Mouse (Mus musculus) hematopoietic stem cell, adult 5-6 weeks (primary cell): Measurements from ENCODE around the gene Sike1. TPM values are rescaled to one million over a fixed set of nuclear protein-coding genes. Genes with fewer than 3 reads are reported as not detected.
A peak's percentile ranks its signal among the peaks of the same experiment; 100 is the strongest.

ENCODE experiments used
- ATAC-seq, 2 experiments: fragments of 125-278 bp in 1 of 2; replicated peaks in 1 of 2; 2 replicates each; pipeline ENCODE4 v1.8.0; 2016 to 2017; ENCODE audit warnings: inconsistent platforms in 2 of 2, mild to moderate bottlenecking in 2 of 2, moderate number of reproducible peaks in 2 of 2, low read depth in 1 of 2, moderate TSS enrichment in 1 of 2; ENCODE audit not compliant: low FRiP score in 2 of 2, poor library complexity in 2 of 2, severe bottlenecking in 2 of 2, insufficient read depth in 1 of 2, low TSS enrichment in 1 of 2
- total RNA-seq: library from RNA; stranded (forward); fragments of 172-1452, 232-1000 nt; gene quantifications from 2 replicates; pipeline ENCODE4 v1.2.3, GENCODE M21; 2017

Sike1 gene
- 15.2 and 15.6 TPM in 2 replicates for total RNA-seq

GRCm38 (mm10) chr3:102995605-102996321 is at the start of gene Sike1:
TSS of gene Sike1 (plus strand) at chr3:102995708.
- ATAC-seq = peak; percentile 93 to 97

DNA sequence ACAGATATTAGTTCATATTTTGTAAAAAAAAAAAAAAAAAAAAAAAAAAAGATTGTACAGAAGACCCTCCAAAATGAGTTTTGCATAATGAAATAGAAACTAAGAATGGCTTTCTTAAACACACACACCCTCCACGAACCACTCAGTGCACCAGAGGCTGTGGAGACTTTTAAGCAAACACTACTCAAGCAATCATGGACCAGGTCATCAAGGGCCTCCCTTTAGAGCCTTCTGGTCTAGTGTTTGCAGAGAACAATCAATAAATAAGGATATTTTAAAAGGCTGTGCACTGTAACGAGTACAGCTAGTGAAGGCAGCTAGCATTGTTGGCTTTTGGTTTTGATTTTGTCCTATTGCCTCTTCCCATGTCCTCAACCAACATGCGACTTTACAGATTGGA is 49.2 kb upstream of the Sike1 start:
- no peak for ATAC-seq

DNA sequence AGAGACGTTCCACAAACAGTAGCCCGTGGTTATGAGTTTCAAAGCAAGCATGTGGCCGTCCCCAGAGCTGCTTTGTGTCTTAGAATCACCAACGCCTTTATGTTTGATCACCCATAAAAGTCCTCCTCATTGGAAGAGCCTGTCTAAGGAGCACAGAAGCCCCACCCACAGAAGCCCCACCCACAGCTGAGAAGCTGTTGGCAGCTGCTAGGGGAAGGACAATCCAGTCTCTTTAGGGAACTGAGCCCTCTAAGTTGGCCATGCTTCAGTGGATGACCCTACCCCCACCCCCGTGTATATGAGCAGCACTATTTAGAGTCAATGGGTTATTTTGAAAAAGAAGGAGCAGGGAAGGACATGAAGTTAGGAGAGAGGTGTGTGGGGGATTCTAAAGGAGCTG is 48.6 kb upstream of the Sike1 start:
- no peak for ATAC-seq

DNA sequence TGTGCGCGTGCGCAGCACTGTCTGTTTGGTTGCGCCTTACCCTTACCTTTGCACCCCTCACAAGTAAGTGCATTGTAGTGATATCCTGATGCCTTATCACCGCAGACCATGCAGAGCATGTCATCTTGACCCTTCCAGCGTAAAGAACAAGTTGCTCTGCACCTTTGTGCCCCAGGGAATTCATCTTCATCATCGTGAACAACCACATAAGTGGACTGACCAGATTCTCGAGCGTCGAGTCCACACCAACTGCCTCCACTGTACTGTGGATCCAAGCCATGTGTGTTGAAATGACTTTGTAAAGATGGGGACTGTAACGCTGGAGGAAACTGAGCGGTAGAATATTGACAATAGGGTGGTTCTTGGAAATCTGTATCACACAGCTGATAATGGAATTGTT is 41.0 kb upstream of the Sike1 start:
- no peak for ATAC-seq

- ATAC-seq = no peak
These were observed 40.4 kb upstream of the Sike1 start for GRCm38 (mm10) chr3:102955143-102955542.

GRCm38 (mm10) chr3:102955596-102955995 is 39.9 kb upstream of the Sike1 start:
- no peak for ATAC-seq

DNA sequence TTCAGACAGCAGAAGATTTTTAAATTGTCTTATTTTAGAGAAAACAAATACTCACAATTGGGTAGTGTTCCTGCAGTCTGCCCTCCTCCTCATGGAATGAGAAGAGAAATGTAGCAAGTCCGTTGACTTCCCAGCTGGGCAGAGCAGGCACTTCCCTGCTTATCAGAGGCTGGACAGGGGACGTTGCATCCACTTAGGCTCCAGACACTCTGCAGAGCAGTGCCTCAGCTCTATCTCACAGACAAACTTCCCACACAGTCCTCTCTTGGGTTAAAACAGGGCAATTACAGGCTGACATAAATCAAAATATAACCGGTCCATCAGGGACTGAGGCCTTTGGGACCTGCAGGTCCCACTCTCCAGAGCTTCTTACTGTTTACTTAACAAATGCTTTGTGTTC is 31.5 kb upstream of the Sike1 start, which contains the start of gene Nr1h5:
Gene Nr1h5, minus strand, starts transcription at position 101 of the 400 bp plus-strand sequence.
- ATAC-seq = no peak

DNA sequence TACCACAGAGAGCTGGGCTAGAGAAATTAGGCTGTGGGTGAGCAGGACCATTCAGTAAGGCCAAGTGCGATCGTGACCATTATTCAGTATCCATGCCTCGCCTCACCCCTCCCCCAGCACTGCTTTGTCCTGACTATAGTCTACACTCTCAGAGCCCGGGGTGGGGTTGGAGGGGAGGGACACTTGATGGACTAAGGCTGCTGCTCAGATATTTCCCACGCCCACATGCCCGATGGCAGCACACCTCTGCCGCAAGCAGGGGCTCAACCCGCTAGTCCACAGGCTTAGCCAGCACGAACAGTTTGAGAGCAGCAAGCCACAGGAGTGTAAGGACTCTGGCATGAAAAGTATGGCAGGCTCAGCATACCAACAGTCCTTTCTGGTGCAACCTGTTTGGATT is 25.4 kb upstream of the Sike1 start:
- ATAC-seq = no peak

- no peak for ATAC-seq
These were observed 25.0 kb upstream of the Sike1 start for GRCm38 (mm10) chr3:102970508-102970907.

DNA sequence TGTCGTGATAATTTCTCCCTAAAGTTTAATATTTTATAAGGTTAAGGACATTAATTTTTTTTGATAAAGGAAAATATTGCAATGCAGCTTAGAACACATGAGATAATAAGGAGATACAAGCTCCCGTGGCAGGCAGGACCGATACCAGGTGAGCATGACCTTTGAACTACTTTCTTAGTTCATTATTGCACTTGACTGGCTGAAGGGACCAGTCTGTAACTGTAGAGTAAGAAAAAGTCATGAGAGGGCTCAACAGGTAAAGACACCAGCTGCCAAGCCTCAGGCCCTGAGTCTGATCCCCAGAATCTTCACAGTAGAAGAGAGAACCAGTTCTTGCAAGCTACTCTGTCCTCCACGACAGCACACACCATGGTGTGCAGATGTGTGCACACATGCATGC is 18.6 kb upstream of the Sike1 start:
- no peak for ATAC-seq

DNA sequence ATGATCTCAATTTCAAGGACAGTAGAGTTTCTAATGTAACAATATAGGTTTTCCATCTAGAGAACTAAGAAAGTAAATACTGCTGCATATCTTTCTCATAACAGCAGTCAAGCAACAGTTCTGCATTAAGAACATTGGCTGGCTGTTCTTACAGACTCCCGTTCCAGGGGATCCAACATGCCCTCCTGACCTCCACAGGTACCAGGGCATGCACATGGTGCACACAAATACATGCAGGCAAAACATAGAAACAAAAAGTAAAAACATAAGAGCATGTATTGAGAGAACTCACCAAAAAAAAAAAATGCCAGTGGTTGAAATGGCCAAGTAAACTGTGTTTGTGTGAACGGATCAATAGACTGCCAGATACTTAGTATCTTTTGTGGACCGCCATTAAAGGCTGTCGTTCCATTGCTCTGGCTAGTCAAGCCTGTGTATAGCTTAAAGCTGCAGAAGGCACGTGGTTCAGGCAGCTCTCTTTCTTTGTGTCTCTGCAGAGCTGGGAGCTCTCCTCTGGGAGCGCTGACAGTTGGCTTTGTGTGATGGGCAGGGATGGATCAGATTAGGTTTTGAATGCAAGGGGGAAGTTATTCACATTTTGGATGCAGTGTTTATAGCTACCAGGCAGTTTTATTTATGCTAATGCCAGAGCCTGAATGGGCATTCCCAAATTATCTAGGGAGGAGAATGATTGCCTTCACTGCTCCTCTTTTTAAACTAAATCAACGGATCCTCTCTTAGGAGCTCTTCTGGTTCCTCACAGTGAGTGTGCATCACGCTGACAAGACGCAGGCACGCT is 15.8 kb upstream of the Sike1 start:
- ATAC-seq = no peak

GRCm38 (mm10) chr3:102980349-102980736 is 15.2 kb upstream of the Sike1 start:
- ATAC-seq = no peak

- ATAC-seq = no peak
These were observed 4.5 kb upstream of the Sike1 start for GRCm38 (mm10) chr3:102991041-102991440.

DNA sequence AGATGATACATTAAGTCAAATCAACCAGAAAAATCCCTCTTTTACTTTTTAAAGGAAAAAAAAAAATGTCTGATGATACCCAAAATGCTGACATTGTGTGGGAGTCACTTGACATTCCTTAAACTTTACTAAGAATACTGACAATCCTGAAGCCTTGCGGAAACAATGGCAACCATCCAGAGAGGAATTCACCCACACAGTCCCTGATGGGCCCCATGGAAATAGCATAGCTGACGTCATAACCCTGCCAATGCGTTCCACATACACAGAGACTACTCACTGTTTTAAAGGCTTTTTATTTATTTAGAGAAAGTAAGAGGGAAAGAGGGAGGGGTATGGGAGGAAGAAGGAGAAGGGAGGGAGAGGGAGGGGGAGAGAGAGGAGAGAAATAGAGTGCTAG is 2.6 kb upstream of the Sike1 start:
- ATAC-seq = no peak

DNA sequence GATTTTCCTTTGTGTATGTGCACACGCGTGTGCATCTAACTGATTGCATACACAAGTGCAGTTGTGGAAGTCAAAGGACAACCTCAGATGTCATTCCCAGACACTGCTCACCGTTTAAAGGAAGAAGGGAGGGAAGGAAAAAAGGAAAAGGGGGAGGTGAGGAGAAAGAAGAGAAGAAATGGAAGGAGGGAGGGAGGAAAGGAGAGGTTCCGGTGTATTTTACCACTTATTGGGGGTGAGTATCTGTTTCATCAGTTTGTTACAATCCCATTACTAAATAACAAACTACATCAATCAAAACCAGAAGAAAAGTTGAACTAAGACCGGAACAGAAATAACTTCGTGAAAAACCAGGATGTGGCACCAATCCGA is 289 bp upstream of the Sike1 start:
- ATAC-seq = no peak

- ATAC-seq = no peak
These were observed 1.5 kb downstream of the Sike1 start for GRCm38 (mm10) chr3:102997036-102997435.

GRCm38 (mm10) chr3:102997591-102997990 is 2.1 kb downstream of the Sike1 start:
- no peak for ATAC-seq

DNA sequence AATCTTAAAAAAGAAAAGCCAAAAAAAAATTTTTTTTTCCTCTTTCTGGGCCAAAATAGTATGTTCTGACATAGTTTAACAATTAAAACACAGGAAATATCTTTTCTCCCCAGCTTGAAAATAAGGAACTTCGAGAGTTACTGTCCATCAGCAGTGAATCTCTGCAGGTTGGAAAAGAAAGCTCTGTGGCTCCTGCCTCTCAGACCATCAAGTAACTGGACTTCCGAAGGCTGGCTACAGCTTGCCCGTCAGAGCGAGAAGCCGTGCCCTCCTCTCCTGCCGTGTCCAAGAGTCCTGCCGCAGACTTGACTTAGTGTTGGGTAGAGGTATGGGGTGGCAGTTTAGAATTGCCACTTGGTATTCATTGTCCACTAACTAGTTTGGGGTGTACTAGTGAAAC is 6.1 kb downstream of the Sike1 start:
- ATAC-seq = no peak

GRCm38 (mm10) chr3:103017350-103017749 is 21.8 kb downstream of the Sike1 start:
- ATAC-seq = peak; percentile 24 to 33; a peak in 2 of 4 replicates
